Mouse (Mus musculus): Measurements from ENCODE around the gene Ogn.

DNA sequence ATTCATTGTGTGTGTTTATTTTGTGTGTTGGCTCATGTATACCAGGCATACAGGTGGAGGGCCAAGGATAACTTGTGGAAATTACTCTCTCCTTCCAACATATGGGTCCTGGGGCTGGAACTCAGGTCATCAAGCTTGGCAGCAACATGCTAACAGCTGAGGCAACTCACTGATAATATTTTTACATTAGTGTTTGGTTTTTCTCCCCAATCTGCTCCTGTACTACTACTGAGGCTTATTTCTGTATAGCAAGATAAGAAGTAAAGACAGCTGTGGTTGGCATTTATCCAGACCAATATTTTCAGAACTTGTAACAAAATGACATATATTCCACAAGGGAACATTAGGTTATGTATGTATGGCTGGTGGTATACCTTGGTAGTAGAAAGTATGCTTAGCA, 10.5 kb downstream of the Ogn start:
- TF ChIP-seq POLR2A (IDR thresholded peaks at IDR 0.05; ENCODE audit: control insufficient read depth in 1 of 2, insufficient read depth in 1 of 2, low read depth in 1 of 2, low read length in 2 of 2, poor library complexity in 1 of 2) = no peak
- TF ChIP-seq MAFK (IDR thresholded peaks at IDR 0.05; ENCODE audit: borderline replicate concordance, low read depth, low read length) = peak; percentile 21; the same call in 1 of the 2 replicates
- no peak for TF ChIP-seq CTCF (IDR thresholded peaks at IDR 0.05 in 2 of 3, conservative IDR thresholded peaks at IDR 0.05 in 1 of 3; ENCODE audit: control insufficient read depth in 1 of 3, insufficient read depth in 1 of 3, low read depth in 2 of 3, low read length in 3 of 3, poor library complexity in 1 of 3, severe bottlenecking in 1 of 3)
- TF ChIP-seq JUND (IDR thresholded peaks at IDR 0.05; ENCODE audit: low read depth, low read length) = no peak
- no peak for TF ChIP-seq CHD2 (IDR thresholded peaks at IDR 0.05; ENCODE audit: low read length)
- no peak for TF ChIP-seq ZMIZ1 (IDR thresholded peaks at IDR 0.05; ENCODE audit: low read depth, low read length)
- TF ChIP-seq ETS1 (IDR thresholded peaks at IDR 0.05; ENCODE audit: low read depth, low read length) = peak; percentile 99
- no peak for TF ChIP-seq NELFE (IDR thresholded peaks at IDR 0.05; ENCODE audit: low read depth, low read length)
- no peak for TF ChIP-seq NRF1 (IDR thresholded peaks at IDR 0.05; ENCODE audit: insufficient read depth, low read depth, low read length, poor library complexity, severe bottlenecking)
- TF ChIP-seq ZKSCAN1 (IDR thresholded peaks at IDR 0.05; ENCODE audit: low read depth, low read length) = no peak

All from MEL (cell line).